Mouse (Mus musculus) C2C12 (cell line): ENCODE measurements around the gene Gnl1.

Experiments used
- CEBPB ChIP-seq: IDR thresholded peaks from one replicate; pipeline ENCODE4 v1.6.1; 2011; ENCODE audit warnings: low read depth, mild to moderate bottlenecking, control low read depth, moderate library complexity
- CTCF ChIP-seq: IDR thresholded peaks from one replicate; pipeline ENCODE4 v1.5.1; 2011; ENCODE audit not compliant: control insufficient read depth, insufficient read depth, insufficient read length
- MAX ChIP-seq: IDR thresholded peaks from one replicate; pipeline ENCODE4 v1.6.1; 2011; ENCODE audit warnings: mild to moderate bottlenecking, control low read depth
- MYOG ChIP-seq: IDR thresholded peaks from one replicate; pipeline ENCODE4 v1.6.1; 2011; ENCODE audit not compliant: control insufficient read depth, insufficient read length; ENCODE audit errors: extremely low read depth
- USF1 ChIP-seq: IDR thresholded peaks from one replicate; pipeline ENCODE4 v1.6.1; 2011; ENCODE audit warnings: low read depth, mild to moderate bottlenecking, control low read depth, moderate library complexity

- TF ChIP-seq CTCF, result no peak
- peak; percentile 93 for TF ChIP-seq MAX
- TF ChIP-seq CEBPB, result no peak
- peak; percentile 68 for TF ChIP-seq USF1
- no peak for TF ChIP-seq MYOG
These were observed 9.9 kb upstream of the Gnl1 start, which contains the start of gene Abcf1 for GRCm38 (mm10) chr17:35969418-35970389.
